Mouse (Mus musculus) gastrocnemius, postnatal 10 days (tissue): ENCODE results near the gene Atxn2. TPM values are rescaled to one million over a fixed set of nuclear protein-coding genes. Genes with fewer than 3 reads are reported as not detected.
"Not testable (repeated sequence)": the region's sequence is repeated elsewhere in the genome, so short reads cannot be mapped to it uniquely, and the experiment has no call there.

Source experiments
- DNase-seq: peaks from one replicate; pipeline ENCODE4 v3.0.0; 2021; ENCODE audit warnings: mixed read lengths
- total RNA-seq, 2 experiments: library from RNA; stranded (reverse); gene quantifications; 2 replicates each; pipeline ENCODE4 v1.2.3; 2021

The Atxn2 gene
- total RNA-seq, 2 experiments from 2014 or later = 127 to 152 TPM

DNA sequence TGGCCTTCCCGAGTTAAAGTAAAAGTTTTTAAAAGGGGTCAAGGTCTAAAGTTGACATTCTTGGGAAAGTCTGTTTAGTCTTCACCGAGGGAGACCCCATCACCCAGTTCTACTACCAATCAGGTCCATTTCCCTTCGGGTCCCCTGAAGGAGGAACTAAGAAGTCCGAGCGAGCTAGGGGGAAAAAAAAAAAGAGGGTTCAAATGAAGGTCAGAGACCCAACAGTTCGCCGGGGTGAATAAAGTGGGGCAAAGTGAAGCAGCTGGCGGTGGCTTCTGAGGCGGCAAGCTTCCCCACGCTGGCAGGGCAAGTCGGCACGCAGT is 325 bp upstream of the Atxn2 start:
- DNase-seq = no peak

DNA sequence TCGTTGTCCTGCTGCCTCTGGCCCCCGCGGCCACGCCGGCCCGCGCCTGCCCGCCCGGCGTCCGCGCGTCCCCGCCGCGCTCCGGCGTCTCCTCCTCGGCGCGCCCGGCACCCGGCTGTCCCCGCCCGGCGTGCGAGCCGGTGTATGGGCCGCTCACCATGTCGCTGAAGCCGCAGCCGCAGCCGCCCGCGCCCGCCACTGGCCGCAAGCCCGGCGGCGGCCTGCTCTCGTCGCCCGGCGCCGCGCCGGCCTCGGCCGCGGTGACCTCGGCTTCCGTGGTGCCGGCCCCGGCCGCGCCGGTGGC is 743 bp downstream of the Atxn2 start:
- DNase-seq = no peak

DNA sequence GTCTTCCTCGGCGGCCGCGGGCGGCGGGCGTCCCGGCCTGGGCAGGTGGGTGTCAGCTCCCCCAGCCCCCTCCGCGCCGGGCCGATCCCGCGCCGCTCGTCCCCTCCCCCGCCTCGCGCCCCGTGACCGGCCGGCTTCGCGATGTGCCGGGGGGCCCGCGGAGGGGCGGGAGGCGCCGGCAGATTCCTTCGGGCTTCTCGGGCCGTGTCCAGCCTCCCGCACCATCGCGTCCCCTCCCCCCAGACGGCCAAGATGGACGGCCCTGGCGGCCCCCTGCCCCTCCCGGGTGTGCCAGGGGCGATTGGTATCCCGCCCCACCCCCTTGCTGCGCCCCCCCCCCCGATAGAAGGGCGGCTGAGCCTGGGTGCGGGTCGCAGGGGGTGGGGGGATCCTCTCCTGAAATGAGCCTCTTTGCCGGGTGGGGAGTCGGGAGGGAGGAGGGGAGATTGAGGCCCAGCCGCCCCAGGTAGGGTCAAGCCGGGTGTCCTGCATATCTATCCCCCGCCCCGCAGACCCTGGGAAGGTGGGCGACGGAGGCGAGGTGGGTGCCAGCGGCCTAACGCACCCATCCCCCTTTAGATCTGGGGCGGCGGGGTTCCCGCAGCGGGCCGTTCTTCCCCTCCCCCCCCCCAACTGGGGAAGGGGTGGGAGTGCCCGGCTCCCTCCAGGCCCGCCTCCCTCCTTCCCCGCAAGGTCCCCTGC is 1.2 kb downstream of the Atxn2 start:
- peak; percentile 65 for DNase-seq

DNA sequence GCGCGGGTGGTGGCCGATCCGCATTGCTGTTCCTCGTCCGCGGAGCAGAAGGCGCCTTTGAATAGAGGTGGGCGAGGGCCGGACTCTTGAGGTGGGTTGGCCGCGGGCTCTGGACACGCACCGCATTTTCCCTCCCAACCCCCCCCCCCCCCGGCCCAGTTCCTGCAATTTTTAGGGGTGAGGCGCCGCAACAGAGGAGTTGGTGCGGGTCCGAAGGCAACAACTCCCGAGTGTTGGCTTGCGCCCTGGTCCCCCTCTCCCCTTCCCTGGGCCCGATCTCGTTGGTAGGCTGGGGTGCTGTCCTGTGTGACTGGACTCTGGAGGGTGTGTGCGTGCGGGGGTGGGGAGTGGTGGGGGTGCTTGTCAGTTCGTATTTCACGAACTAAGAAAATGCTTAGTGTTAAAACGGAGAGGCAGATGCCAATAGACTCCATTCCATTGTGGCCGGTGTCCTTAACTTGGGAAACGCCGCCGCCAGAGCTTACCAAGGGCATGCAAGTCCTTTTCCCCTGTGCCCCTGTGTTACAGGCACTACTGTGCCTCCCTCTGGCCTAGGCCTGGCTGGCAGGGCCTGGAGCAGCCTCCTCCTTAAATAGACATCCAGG is 1.9 kb downstream of the Atxn2 start:
- DNase-seq = peak; percentile 56

DNA sequence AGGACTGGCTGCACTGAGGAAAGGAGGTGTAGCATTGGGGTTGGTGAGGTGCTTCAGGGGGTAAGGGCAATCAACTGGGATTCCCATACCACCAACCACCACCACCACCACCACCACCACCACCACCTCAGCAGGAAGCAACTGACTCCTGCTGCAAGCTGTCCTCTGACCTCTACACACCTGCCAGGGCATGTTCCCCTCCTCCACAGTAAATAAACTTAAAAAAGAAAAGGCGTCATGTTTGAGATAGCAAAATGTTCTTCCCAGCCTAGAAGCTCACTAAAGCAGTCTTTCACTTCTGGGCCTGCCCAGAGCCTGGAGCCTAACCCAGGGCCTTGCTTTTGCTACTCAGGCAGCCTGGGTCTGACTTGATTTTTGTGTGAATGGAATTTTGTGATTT is 3.2 kb downstream of the Atxn2 start:
- DNase-seq = no peak

DNA sequence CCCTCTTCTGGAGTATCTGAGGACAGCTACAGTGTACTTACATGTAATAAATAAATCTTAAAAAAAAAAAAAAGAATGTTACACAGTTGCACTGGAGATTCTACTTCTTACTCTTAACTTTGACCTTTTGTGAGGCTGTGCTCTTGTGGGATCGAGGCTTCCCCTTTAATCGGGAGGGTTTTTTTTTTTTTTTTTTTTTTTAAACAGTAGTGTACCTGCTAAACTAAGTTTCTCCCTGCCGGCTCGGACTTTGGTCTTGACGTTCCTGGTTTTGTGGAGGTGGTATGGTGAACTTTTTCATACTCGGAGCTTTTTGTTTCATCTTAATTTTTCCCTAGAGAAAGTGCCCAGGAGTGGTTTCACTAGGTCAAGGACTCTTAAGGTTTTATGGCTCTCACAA is 3.8 kb downstream of the Atxn2 start:
- DNase-seq = no peak

DNA sequence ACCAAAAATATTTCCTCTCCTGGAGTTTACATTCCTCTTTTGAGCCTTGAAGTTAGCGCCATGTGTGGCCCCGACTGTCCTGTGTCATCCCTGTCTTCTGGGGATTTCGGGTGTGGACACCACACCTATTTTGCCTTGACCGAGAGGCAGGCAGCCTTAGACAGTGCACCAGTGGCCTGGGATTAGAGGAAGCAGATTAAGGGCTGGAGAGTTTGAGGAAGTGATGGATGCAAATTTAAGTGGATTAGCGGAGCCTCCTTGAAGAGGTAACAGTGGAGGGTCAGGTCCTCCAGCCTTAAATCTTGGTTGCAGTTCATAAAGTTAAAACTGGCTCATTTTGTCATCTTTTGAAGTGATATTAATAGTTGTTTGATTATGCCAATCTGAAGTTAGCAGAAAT is 7.3 kb downstream of the Atxn2 start:
- no peak for DNase-seq

DNA sequence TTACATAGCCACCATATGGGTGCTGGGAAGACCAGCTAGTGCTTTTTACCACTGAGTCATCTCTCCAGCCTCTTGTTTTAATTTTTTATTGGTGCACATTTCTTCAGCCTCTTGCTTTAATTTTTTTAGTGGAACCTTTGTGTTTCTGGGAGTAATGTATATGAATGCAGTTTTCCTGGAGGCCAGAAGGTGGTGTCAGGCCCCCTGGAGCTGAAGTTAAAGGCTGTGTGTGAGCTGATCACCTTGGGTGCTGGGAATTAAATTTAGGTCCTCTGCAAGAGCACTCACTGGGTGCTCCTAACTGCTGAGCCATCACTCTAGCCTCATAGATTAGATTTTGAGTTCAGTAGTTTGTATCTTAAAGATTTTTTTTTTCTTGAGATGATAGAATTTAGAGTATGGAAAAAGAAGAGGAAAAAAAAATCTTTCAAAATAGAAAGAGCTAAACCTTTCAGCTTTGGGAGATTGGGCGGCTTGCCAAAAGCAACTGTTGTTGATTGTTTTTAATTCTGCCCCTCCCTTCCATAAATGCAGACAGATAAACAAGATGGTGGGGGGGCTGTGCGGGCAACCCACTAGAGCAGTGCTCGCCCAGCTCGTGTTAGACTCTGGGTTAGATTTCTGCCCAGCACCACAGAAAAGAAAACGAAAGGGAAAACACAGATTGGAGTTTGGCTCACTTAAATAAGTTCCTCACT is 9.9 kb downstream of the Atxn2 start:
- peak; percentile 16 for DNase-seq

DNA sequence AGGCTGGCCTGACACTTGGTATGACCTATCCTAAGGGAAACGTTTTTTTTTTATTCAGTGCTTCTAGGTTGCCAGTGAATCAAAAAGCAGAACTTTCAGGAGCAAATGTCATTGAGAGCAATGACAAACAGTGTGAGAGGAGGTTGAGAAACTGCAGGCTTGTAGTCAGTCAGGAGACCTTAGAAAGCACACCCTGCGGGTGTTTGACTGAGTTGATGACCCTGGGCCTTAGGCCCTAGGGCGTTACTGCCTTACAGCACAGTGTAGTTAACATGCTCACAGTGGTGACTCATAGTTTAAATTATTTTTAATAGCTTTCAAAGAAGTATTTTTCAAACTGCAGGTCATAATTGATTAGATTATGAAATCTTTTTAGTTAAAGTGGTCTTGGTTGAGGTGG is 10.7 kb downstream of the Atxn2 start:
- no peak for DNase-seq

DNA sequence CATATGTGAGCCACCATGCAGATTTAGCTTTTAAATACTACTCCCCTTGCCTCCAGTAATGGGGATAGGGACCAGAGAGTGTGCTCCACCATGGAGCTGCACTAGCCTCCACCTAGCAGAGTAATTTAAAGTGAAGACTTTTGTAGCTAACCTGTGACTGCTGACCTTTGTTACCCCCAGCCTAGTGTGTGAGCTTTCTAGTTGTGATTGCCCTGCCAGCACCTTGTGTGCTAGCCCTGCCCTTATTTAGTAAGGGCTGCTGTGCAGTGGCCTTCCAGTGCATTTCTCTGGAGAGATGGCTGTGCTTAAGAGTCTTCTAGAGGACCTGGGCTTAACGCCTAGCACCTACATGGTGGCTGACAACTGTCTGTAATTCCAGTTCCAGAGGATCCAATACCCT is 13.5 kb downstream of the Atxn2 start:
- no peak for DNase-seq

DNA sequence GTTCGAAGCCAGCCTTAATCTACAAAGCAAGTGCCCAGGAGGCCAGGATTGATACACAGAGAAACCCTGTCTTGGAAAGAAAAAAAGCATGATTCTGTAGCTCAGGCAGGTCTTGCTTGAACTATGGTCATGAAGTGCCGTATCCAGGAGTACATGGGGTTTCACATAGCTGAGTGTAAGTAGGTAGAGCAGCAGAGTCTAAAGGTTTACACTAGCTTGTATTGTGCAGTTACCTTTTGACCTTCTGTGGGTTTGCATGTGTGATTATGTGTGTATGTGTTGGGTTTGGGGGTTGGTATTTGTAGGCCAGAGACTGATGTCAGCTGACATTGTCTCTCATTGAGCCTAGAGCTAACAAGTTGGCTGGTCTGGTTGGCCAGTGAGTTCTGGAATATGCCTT is 18.9 kb downstream of the Atxn2 start:
- no peak for DNase-seq

DNA sequence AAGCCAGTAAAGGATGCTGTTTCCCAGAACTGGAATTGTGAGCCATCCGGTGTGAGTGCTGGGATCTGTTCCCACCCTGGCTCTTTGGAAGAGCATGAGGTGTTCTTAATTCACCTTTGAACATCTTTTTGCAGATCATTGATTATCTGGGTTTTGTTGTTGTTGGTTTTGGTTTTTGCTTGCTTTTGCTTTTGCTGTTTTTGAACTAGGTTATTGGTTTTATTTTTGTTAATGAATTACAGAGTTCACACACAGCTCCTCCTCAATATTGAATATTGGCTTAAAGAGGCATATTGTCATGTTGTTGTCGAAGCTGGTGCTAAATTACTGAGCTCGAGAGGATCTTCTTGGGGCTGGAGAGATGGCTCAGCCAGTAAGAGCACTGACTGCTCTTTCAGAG is 25.5 kb downstream of the Atxn2 start:
- DNase-seq = no peak

DNA sequence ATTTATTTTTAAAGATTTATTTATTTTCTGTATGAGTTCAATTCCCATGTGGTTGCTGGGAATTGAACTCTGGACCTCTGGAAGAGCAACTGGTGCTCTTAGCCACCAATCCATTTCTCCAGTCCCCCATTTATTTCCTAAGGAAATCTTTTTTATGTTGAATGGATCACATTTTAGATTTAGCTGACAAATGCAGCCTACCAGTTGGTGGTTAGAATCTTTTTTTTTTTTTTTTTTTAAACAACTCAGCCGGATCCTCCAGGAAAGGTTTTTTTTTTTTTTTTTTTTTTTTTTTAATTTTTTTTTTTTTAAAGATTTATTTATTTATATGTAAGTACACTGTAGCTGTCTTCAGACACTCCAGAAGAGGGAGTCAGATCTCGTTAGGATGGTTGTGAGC is 27.0 kb downstream of the Atxn2 start:
- not testable (repeated sequence) for DNase-seq

DNA sequence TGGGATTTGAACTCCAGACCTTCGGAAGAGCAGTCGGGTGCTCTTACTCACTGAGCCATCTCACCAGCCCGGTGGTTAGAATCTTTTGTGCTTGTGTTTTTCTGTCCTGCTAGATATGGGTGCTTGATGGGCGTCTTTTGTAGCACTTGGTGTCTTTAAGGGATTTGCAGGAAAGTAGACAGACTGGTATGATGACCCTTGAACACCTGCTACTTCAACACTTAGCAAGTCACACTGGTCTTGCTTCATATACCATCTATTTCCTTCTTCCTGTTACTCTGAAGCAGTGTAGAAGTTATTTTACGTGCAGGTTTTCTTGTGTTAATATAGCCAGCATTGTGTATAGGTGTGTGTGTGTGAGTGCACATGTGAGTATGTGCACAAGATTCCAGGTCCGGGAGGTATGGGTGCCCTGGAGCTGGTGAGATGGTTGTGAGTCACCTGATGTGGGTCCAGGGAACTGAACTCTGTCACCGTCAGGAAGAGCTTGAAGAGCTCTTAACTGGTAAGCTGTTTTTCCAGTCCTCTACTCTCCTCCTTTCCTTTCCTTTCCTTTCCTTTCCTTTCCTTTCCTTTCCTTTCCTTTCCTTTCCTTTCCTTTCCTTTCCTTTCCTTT is 27.5 kb downstream of the Atxn2 start:
- DNase-seq = no peak

DNA sequence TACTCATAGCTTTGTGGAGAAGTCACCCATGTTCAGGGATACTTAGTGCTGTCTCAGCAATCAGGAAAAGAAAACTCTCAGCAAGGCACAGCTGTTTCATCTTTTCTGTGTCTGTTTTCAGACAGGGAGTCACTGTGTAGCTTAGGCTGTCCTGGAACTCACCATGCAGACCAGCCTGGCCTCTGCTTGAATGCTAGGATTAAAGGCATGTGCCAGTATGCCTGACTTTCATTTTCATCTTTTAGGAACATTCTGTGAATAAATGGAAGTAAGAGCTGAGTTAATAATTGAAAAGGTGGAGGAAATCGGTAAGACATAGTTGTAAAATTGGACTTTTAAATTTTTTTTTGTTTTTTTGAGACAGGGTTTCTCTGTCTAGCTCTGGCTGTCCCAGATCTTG is 29.4 kb downstream of the Atxn2 start:
- no peak for DNase-seq

DNA sequence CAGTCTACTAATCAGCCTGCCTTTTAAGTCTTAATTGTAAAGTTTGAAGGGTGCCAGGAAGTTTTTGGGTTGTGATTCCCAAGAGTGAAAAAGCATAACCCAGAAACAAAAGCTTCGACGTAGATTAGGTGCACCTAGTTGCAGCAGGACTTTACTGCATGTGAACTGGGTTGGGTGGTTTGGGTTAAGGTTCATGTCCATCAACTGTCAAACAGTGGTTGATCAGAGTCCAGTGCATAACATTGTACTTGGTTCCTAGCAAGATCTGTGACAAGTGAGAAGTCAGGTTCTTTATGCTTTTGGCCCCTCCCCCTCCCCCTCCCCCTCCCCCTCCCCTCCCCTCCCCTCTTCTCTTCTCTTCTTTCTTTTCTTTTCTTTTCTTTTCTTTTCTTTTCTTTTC is 31.8 kb downstream of the Atxn2 start:
- DNase-seq = no peak

DNA sequence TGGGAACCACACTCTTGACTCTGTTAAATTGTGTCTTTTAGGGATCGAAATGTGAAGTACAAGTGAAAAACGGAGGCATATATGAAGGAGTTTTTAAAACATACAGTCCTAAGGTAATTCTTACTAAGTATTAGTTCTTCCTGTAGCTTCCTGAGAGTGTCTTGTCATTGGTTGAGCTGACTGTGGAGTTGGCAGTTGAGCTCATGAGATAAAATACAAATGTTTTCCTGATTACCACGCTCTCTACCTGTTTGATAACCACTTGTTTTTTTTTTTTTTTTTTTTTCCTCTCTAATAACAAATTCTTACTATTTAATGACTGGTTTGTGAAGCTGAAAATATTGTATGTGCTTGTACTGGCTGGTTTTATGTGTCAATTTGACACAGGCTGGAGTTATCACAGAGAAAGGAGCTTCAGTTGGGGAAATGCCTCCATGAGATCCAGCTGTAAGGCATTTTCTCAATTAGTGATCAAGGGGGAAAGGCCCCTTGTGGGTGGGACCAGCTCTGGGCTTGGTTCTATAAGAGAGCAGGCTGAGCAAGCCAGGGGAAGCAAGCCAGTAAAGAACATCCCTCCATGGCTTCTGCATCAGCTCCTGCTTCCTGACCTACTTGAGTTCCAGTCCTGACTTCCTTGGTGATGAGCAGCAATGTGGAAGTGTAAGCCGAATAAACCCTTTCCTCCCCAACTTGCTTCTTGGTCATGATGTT is 36.9 kb downstream of the Atxn2 start:
- not testable (repeated sequence) for DNase-seq

DNA sequence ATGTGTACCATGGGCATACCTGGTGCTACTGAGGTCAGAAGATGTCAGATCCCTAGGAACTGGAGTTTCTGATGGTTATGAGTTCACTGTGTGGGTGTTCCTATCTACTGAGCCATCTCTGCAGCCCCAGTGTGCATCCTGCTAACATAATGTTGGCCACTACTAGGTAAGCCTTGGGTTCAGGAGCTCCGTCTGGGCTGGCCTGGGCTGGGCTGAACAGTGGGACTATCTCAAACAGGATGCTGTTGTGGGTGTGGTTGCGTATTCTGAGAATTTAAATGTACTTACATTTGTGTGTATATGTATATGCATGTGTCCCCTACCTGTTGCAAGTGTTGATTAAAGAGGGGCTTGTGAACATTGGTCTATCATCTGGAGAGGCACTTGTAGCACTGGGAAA is 38.5 kb downstream of the Atxn2 start:
- no peak for DNase-seq

DNA sequence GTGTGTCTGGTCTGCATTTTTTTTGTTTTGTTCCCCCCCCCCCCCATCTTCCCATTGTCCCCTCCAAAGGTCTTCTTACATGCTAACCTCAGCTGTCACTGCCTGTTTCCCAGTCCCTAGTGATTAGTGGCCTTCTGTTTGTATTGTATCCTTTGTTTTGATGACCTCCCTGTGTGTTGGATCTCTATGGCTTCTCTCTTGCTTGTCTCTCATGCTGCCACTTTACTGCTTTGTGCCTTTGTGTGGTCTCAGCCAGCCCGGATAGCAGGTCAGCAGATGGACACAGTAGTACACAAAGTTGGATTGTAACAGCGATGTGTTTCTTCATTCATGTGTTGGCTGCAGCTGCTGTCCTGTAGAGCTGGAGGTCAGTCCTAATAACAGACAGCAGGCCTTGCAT is 46.8 kb downstream of the Atxn2 start:
- no peak for DNase-seq

DNA sequence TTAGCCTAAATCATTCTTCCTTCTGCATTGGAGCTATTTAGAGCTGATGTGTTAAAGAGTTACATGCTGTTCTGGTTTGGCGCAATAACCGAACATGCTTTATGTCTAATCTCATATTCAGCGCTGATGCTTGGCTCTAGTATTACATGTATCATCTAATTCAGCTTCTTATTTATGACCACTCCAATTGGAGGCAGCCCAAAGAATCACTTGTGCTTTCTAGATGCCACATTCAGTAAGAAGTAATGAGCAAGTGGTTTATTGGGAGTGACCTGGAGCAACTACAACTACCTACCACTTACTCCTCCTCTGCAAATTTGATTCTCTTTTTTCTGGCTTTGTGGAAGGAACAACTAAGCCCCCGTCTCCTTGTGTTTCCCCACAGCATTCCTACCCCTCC is 47.2 kb downstream of the Atxn2 start:
- DNase-seq = no peak

DNA sequence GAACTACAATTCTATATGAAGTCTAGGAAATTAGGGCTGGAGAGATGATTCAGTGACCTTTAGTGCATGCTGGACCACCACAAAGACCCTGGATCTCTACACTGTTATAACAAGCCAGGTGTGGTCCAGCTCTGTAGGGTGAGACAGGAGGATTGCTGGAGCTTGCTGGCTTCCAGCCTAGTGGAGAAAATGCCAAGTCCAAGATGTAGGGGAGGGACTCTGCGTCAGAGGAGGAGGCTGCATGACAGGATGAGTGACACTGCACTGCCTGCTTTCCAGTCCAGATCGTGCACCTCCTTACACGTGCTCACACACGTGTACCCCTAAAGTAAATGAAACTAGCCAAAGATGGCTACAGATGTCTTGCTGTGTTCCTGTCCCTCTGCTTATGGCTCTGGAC is 48.8 kb downstream of the Atxn2 start:
- DNase-seq = no peak

DNA sequence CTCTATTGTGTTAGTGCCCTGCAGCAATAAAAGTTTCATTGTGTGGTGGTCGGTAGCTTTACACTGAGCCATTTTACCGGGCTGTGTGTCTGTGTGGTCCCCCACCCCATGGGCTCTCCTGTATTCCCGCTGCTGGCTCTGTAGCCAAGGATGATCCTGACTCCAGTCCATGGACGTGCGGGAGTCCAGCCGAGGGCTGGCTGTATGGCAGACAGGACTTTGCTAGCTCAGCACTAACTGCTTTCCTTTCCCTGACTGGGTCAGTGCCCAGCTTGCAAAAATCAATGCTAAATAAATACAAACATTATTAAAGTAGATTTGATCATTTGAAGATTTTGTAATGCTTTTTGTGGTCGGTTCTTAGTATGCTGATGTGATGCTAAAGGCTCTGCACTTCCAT is 50.3 kb downstream of the Atxn2 start:
- no peak for DNase-seq

DNA sequence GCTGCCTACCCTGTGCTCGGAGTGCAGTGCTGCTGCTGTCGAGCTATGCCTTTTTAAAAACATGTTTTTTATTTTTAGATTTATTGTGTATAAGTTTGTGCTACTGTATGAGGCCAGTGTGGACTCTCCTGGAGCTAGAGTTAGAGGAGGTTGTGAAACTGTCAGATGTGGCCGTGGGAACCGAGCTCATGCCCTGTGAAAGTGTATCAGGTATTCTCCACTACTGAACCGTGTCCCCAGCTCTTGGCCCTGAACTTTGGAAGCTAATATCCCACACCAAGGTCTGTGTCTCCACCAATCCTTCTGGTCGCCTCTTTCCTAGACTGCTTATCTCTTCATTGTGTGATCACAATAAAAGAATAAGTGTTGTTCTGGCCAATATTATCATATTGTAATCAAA is 51.8 kb downstream of the Atxn2 start:
- DNase-seq = no peak
